Mouse (Mus musculus) embryonic facial prominence, embryonic 14.5 days (tissue): ENCODE results near the gene A730015C16Rik. TPM values are rescaled to one million over a fixed set of nuclear protein-coding genes. Genes with fewer than 3 reads are reported as not detected.

ENCODE experiments used
- ATAC-seq: fragments of 200-750 bp; cut with Nextera tagmentation; 2 replicates; pipeline ENCODE4 v1.8.0; 2017; ENCODE audit warnings: low read depth, moderate number of reproducible peaks, moderate TSS enrichment
- DNase-seq: peaks from one replicate; pipeline ENCODE4 v3.0.0-alpha.2; 2015; ENCODE audit warnings: low spot score
- H3K27ac ChIP-seq: fragments of 300-500 bp; sonication (generic); replicated peaks from 2 replicates; pipeline ENCODE4 v1.5.1; 2014; ENCODE audit warnings: low read depth, mild to moderate bottlenecking, low read length, moderate library complexity
- H3K27me3 ChIP-seq: fragments of 300-500 bp; sonication (generic); replicated peaks from 2 replicates; pipeline ENCODE4 v1.6.1; 2014; ENCODE audit warnings: low read length; ENCODE audit not compliant: control insufficient read depth, insufficient read depth
- H3K36me3 ChIP-seq: fragments of 300-500 bp; sonication (generic); 2 replicates; pipeline ENCODE4 v1.6.1; 2014; ENCODE audit warnings: low read length, mixed read lengths; ENCODE audit not compliant: control insufficient read depth, insufficient read depth
- H3K4me1 ChIP-seq: fragments of 300-500 bp; sonication (generic); 2 replicates; pipeline ENCODE4 v1.6.1; 2014; ENCODE audit warnings: antibody characterized with exemption, low read length; ENCODE audit not compliant: control insufficient read depth, insufficient read depth
- H3K4me2 ChIP-seq: fragments of 300-500 bp; sonication (generic); 2 replicates; pipeline ENCODE4 v1.6.1; 2014; ENCODE audit warnings: low read depth, mild to moderate bottlenecking, low read length, moderate library complexity, mixed read lengths
- H3K4me3 ChIP-seq: fragments of 300-500 bp; sonication (generic); 2 replicates; pipeline ENCODE4 v1.5.1; 2014; ENCODE audit warnings: low read depth, mild to moderate bottlenecking, low read length
- H3K9ac ChIP-seq: fragments of 300-500 bp; sonication (generic); 2 replicates; pipeline ENCODE4 v1.6.1; 2014; ENCODE audit warnings: low read depth, mild to moderate bottlenecking, low read length, moderate library complexity, mixed read lengths
- H3K9me3 ChIP-seq: fragments of 300-500 bp; sonication (generic); 2 replicates; pipeline ENCODE4 v1.6.1; 2016; ENCODE audit warnings: low read length; ENCODE audit not compliant: control insufficient read depth
- WGBS: fragments of 180-500 bp; shearing (Covaris S2); extraction: QIAGEN DNeasy Blood & Tissue Kit; methylation state at CpG from one replicate; pipeline ENCODE4 v1.1.7; 2014; 5-methylcytosine and 5-hydroxymethylcytosine counted together
- polyA plus RNA-seq: library from polyadenylated mRNA; unstranded; fragments of >200 nt; fragmentation: Nextera tagmentation; extraction: Ambion mirVana; gene quantifications from 2 replicates; pipeline ENCODE4 v1.2.1, GENCODE M21; 2014

The A730015C16Rik gene
- polyA plus RNA-seq, 1 experiment from 2014 or later: 1.1 TPM

DNA sequence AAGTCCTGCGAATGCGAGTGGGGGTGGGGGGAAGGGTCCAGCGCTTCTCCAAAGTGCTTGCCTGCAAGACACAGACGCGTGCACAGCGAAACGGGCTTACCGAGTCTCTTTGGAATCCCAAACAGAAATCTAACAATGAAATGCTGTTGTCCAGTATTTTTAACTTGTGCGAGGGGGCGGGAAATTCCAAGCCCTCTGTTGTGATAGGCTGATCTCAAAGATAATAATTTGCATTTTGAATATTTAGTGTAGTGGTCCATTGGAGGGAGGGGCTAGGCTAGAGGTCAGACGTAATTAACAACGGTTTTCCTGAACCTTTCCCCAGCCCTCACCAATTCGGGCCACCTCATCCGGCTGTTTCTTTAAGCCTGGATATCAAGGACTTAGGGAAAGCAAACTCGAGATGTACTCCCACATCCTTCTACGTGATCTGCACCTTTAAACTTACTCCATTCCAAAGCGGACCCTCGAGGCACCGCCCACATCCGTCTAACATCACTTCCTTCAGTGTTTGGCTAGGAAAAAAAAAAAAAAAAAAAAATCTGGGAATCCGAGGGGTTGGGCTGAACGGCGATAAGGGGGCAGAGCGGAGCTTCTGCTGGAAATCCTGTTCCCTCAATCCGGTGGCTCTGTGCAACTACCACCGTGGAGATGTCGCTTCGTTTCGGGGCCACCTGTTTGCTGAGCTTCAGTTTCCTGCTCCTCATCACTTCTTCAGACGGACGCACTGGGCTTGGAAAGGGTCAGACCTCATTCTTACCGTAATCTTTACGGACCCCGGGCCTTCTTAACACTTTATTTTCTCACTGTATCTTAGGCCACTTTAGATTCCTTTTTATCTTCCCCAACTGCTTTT, 14.1 kb downstream of the A730015C16Rik start, which contains the start of gene Txndc12:
Gene Txndc12 (plus strand): TSS at position 487 of the 856 bp plus-strand sequence.
- Histone ChIP-seq H3K27me3 (no peaks in the 10 kb centered on the region), H3K4me3 (peak within 1 kb of the TSS; percentile 85), H3K9ac (peak within 1 kb of the TSS; percentile 99), H3K4me1 (peaks cover 23% of the 10 kb centered on the region), H3K9me3 (no peaks in the 10 kb centered on the region), H3K36me3 (peaks cover 9% of the 10 kb centered on the region; the same call in 1 of the 2 replicates), H3K27ac (peak within 1 kb of the TSS; percentile 98), H3K4me2 (peak within 1 kb of the TSS; percentile 65)
- under 1% methylated on average over 34 of the region's 34 CpGs for WGBS
- peak; percentile 98 for DNase-seq
- ATAC-seq: peak; percentile 86

DNA sequence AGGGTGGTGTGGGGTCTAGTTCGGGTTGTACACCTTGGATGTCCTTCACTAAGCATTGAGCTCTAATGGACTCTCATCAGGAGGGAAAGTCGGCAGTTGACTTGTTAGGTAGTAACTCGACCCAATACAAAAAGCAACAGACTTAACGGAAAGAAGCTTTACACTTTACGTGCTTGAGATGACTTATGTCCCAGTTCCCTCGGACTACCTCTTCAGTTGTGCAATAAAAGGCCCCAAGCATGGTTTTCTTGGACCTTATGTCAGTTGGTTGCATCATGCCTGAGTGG, 14.6 kb downstream of the A730015C16Rik start:
- 0% methylated on average over 6 of the region's 6 CpGs for WGBS
- H3K4me1 ChIP-seq: peaks cover 23% of the 10 kb centered on the region
- peaks cover 14% of the 10 kb centered on the region for H3K36me3 ChIP-seq
- H3K27ac ChIP-seq: peak overlapping the region; percentile 98
- peak overlapping the region; percentile 65 for H3K4me2 ChIP-seq
- H3K4me3 ChIP-seq: peak overlapping the region; percentile 85
- H3K9me3 ChIP-seq: no peaks in the 10 kb centered on the region
- DNase-seq (no peak), ATAC-seq (no peak)
- H3K9ac ChIP-seq: peak overlapping the region; percentile 99
- H3K27me3 ChIP-seq: no peaks in the 10 kb centered on the region

DNA sequence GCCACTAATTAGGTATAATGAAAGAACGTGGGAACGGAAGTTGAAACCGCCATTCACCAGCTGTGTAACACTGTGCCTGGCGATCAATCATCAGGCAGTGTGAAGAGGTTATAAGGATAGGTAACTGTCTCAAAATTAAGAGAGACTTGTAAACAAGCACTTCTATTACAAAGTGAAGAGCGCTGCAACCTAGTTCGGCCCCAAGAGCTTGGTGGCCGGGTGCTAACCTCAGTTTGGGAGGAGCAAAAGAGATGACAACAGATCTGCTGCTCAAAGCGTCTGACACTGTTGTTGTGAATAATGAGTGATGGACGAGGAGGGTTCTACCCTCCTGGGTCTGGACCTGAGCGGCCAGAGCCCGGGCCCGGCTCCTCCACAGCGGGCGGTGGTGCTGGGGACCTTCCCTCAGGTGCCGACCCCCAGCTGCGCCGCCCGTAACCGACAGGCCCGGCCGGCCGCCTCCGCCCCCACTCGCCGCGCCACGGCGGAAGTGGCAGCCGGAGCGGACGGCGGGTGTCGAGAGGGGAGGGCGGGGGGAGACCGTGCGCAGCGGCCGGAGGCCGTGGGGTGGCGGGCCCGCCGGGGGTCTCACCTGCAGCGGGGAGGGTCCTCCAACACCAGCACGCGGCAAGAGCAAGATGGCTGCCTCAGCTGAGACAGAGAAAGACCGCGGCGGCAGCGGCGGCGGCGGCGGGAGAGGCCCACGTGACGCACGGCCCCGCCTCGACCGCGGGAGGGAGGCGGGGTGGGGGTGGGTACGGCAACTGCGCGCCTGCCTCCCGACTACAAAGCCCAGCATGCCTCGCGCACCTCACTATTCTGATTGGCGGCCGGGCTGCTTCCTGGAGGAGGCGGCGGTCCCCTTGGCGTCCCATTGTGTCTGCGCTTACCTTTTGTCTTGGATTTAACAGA, 15.2 kb downstream of the A730015C16Rik start, which contains the start of gene Btf3l4:
Gene Btf3l4 (minus strand): TSS at position 699 of the 912 bp plus-strand sequence.
- peak within 1 kb of the TSS; percentile 65 for H3K4me2 ChIP-seq
- WGBS: 1% methylated on average over 45 of the region's 73 CpGs
- H3K4me1 ChIP-seq: peaks cover 23% of the 10 kb centered on the region
- DNase-seq: peak; percentile 98
- H3K4me3 ChIP-seq: peak within 1 kb of the TSS; percentile 85
- peaks cover 20% of the 10 kb centered on the region for H3K36me3 ChIP-seq
- peak within 1 kb of the TSS; percentile 99 for H3K9ac ChIP-seq
- H3K27me3 ChIP-seq: no peaks in the 10 kb centered on the region
- peak; percentile 96 for ATAC-seq
- no peaks in the 10 kb centered on the region for H3K9me3 ChIP-seq
- H3K27ac ChIP-seq: peak within 1 kb of the TSS; percentile 98

DNA sequence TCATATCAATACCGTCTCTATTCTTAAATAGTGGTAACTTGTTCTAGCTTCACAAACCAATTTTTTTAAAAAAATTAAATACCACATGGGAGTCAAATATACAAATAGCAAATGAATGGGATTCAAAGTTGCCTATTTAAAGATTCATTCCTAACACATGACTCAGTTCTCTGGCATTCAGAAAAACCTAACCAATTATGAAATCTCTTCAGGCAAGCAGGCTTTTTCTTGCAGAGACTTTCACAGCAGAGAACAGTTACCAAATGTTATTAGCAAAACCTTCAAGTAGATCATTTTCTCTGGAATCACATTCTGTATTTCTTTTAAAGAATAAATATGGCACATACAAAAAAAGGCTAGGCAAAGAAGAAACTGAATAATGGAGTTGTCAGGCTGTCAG, 17.7 kb downstream of the A730015C16Rik start:
- Histone ChIP-seq H3K4me3 (no peak overlapping the region), H3K36me3 (peaks cover 42% of the 10 kb centered on the region), H3K9ac (no peak overlapping the region), H3K4me2 (0 out of 2 replicates have a peak overlapping the region, but pooled peaks have one; percentile 15), H3K9me3 (no peaks in the 10 kb centered on the region), H3K27me3 (no peaks in the 10 kb centered on the region), H3K27ac (no peak overlapping the region), H3K4me1 (peaks cover 15% of the 10 kb centered on the region)
- ATAC-seq: no peak
- 73% methylated on average over 1 of the region's 1 CpGs for WGBS
- no peak for DNase-seq

DNA sequence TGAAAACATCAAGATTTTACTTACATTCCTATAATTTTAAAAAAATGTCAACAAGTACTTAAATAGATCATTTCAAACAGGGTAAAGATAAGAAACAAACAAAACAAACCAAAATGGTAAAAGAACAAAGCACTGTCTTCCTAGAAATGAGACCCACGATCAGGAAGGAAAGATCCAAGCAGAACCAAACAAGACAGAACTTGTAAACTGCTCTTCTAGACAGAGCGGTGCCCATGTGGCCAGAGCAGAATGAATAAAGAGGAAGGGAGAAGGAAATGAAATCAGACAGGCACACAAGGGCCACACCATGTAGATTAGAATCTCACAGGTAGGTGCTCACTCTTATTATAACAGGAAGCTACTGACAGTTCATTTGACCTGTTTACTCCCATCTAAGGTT, 21.8 kb downstream of the A730015C16Rik start:
- Histone ChIP-seq H3K9me3 (no peaks in the 10 kb centered on the region), H3K4me3 (no peak overlapping the region), H3K36me3 (peaks cover 80% of the 10 kb centered on the region), H3K27ac (no peak overlapping the region), H3K9ac (no peak overlapping the region), H3K4me2 (no peak overlapping the region), H3K4me1 (peaks cover 2% of the 10 kb centered on the region), H3K27me3 (no peaks in the 10 kb centered on the region)
- ATAC-seq (no peak), DNase-seq (no peak)
- 83% methylated on average over 2 of the region's 2 CpGs for WGBS

DNA sequence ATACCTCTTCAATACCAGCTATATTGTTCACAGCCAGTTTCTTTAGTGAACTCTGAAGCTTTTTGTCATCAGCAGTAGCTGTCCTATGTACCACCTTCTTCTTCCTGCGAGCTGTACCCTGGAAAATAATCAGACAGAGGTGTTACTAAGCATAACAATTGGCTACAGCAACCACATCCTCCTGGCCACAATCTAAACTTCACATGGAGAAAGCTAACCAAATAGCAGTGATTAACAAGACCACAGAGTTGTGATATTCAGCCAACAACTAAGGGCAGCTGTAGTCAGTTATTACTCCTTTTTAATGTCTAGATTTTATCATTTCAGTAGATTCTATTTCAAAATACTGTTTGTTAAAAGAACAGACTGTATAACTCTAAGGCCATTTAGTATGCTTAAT, 22.3 kb downstream of the A730015C16Rik start:
- DNase-seq: no peak
- 87% methylated on average over 1 of the region's 1 CpGs for WGBS
- ATAC-seq: no peak
- Histone ChIP-seq H3K27ac (no peak overlapping the region), H3K4me3 (no peak overlapping the region), H3K36me3 (peaks cover 83% of the 10 kb centered on the region), H3K9me3 (no peaks in the 10 kb centered on the region), H3K9ac (no peak overlapping the region), H3K4me2 (no peak overlapping the region), H3K4me1 (no peaks in the 10 kb centered on the region; the same call in 1 of the 2 replicates), H3K27me3 (no peaks in the 10 kb centered on the region)

DNA sequence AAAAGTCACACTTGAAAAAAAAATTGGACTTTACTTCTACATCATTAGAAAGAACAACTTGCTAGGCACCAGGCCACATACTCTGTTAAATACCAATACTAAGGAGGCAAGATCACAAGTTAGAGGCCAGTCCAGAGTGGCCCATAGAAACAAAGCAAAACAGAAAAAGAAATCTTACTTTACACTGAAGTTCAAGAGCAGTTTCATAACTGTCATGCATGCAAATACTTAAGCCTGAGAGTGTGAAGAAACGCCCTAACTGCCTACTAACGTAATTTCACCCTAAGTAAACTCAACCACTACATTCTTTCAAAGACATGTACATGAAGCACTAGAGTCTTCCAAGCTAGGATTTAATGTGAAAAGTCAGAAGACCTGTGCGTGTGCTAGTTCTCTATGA, 22.7 kb downstream of the A730015C16Rik start:
- WGBS: 92% methylated on average over 3 of the region's 3 CpGs
- H3K27ac ChIP-seq: no peak overlapping the region
- H3K4me2 ChIP-seq: no peak overlapping the region
- H3K9me3 ChIP-seq: no peaks in the 10 kb centered on the region
- no peaks in the 10 kb centered on the region for H3K4me1 ChIP-seq
- DNase-seq (no peak), ATAC-seq (no peak)
- H3K27me3 ChIP-seq: no peaks in the 10 kb centered on the region
- no peak overlapping the region for H3K4me3 ChIP-seq
- peaks cover 87% of the 10 kb centered on the region for H3K36me3 ChIP-seq
- H3K9ac ChIP-seq: no peak overlapping the region

DNA sequence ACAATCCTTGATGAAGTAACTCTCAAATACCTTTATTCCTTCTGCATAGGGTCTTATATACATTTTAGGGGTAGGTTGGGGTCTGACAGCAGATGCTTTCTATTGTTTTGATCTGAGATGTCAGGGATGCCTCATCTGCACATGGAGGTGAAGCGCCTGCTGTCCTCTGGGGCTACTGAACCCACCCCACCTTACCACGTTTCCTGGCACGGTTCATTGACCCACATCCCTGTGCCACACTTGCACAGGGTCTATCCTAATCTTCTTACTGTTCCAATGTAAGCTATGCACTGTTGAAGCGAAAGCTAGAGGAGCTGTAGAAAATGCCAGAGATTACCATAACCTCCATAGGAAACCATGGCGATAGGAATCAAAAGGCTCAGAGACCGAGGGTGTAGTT, 36.9 kb downstream of the A730015C16Rik start:
- no peak overlapping the region for H3K27ac ChIP-seq
- no peak overlapping the region for H3K4me2 ChIP-seq
- no peak overlapping the region for H3K9ac ChIP-seq
- no peak overlapping the region for H3K4me3 ChIP-seq
- H3K36me3 ChIP-seq: peaks cover 14% of the 10 kb centered on the region
- DNase-seq: no peak
- WGBS: 71% methylated on average over 6 of the region's 6 CpGs
- ATAC-seq: no peak
- no peaks in the 10 kb centered on the region for H3K4me1 ChIP-seq
- H3K9me3 ChIP-seq: no peaks in the 10 kb centered on the region
- H3K27me3 ChIP-seq: no peaks in the 10 kb centered on the region
